Mouse (Mus musculus) forebrain, embryonic 13.5 days (tissue): Measurements from ENCODE around the gene Etl4. TPM values are rescaled to one million over a fixed set of nuclear protein-coding genes. Genes with fewer than 3 reads are reported as not detected.
"Not testable (repeated sequence)": the region's sequence is repeated elsewhere in the genome, so short reads cannot be mapped to it uniquely, and the experiment has no call there.

ENCODE experiments used
- ATAC-seq: fragments of 200-750 bp; cut with Nextera tagmentation; 2 replicates; pipeline ENCODE4 v1.8.0; 2017
- H3K27ac ChIP-seq: fragments of 300-500 bp; sonication (generic); 2 replicates; pipeline ENCODE4 v1.5.1; 2015; ENCODE audit warnings: inconsistent platforms, mild to moderate bottlenecking, moderate library complexity
- H3K27me3 ChIP-seq: fragments of 300-500 bp; sonication (generic); 2 replicates; pipeline ENCODE4 v1.6.1; 2015; ENCODE audit warnings: mild to moderate bottlenecking, inconsistent platforms
- H3K36me3 ChIP-seq: fragments of 300-500 bp; sonication (generic); 2 replicates; pipeline ENCODE4 v1.6.1; 2015; ENCODE audit warnings: mild to moderate bottlenecking, inconsistent platforms; ENCODE audit not compliant: poor library complexity, severe bottlenecking
- H3K4me1 ChIP-seq: fragments of 300-500 bp; sonication (generic); 2 replicates; pipeline ENCODE4 v1.6.1; 2015; ENCODE audit warnings: inconsistent platforms
- H3K4me2 ChIP-seq: fragments of 300-500 bp; sonication (generic); 2 replicates; pipeline ENCODE4 v1.6.1; 2015; ENCODE audit warnings: inconsistent platforms, mild to moderate bottlenecking, moderate library complexity
- H3K4me3 ChIP-seq: fragments of 300-500 bp; sonication (generic); 2 replicates; pipeline ENCODE4 v1.5.1; 2015; ENCODE audit warnings: mild to moderate bottlenecking, inconsistent platforms
- H3K9ac ChIP-seq: fragments of 300-500 bp; sonication (generic); 2 replicates; pipeline ENCODE4 v1.6.1; 2015; ENCODE audit warnings: mild to moderate bottlenecking, inconsistent platforms
- H3K9me3 ChIP-seq: fragments of 300-500 bp; sonication (generic); replicated peaks from 2 replicates; pipeline ENCODE4 v1.6.1; 2016; ENCODE audit warnings: inconsistent platforms
- WGBS: fragments of 180-500 bp; shearing (Covaris S2); methylation state at CpG from one replicate; pipeline ENCODE4 v1.1.7; 2015; 5-methylcytosine and 5-hydroxymethylcytosine counted together
- polyA plus RNA-seq: library from polyadenylated mRNA; unstranded; fragments of >200 nt; fragmentation: Nextera tagmentation; extraction: Ambion mirVana; gene quantifications from 2 replicates; pipeline ENCODE4 v1.2.1, GENCODE M21; 2015

The Etl4 gene
- polyA plus RNA-seq, 1 experiment from 2014 or later = 24.6 TPM

- Histone ChIP-seq H3K36me3 (no peaks in the 10 kb centered on the region), H3K9me3 (no peaks in the 10 kb centered on the region), H3K27me3 (no peaks in the 10 kb centered on the region), H3K9ac (no peak overlapping the region), H3K4me1 (peaks cover 21% of the 10 kb centered on the region), H3K4me2 (no peak overlapping the region), H3K4me3 (no peak overlapping the region), H3K27ac (no peak overlapping the region)
- WGBS = 27% methylated on average over 9 of the region's 9 CpGs
- ATAC-seq = no peak
Observed at GRCm38 (mm10) chr2:20654598-20655340, 745.2 kb downstream of the Etl4 start.

DNA sequence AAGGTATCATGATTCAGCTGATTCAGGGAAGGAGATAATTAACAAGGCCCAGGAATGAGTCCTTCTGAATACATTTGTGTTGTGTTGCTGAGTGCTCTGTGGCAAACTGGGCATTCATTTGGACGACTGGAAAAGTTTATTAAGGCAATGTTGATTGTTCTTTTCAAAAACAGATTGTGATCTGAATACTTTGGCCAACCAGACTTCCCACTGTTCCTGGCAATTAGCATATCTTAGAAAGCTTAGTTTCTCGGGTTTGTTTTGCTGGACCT is 745.7 kb downstream of the Etl4 start:
- no peak overlapping the region for H3K9ac ChIP-seq
- H3K27me3 ChIP-seq = no peaks in the 10 kb centered on the region
- H3K4me1 ChIP-seq = peaks cover 16% of the 10 kb centered on the region
- ATAC-seq = no peak
- H3K9me3 ChIP-seq = no peaks in the 10 kb centered on the region
- H3K27ac ChIP-seq = no peak overlapping the region
- H3K36me3 ChIP-seq = no peaks in the 10 kb centered on the region
- WGBS = 8% methylated on average over 2 of the region's 2 CpGs
- H3K4me2 ChIP-seq = no peak overlapping the region
- H3K4me3 ChIP-seq = no peak overlapping the region

DNA sequence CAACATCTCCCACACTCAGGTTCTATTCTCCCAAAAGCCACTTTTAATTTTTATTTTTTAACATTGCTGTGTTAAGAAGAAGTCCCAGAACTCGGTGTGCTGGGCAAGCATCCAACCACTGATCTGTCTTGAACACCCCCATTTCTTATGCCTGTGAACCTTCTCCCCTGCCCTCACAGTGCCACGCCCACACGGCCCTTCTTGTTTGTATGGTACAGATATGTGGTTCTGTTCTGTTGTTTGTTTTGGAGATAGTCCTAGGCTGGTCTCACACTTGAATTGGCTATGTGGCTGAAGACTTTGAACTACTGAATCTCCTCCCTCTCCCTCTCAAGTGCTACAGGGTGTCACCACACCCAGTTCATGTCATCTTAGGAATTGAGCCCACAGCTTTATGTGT is 748.3 kb downstream of the Etl4 start:
- Histone ChIP-seq H3K4me1 (peaks cover 10% of the 10 kb centered on the region), H3K27me3 (no peaks in the 10 kb centered on the region), H3K9me3 (no peaks in the 10 kb centered on the region), H3K36me3 (no peaks in the 10 kb centered on the region), H3K4me2 (no peak overlapping the region), H3K9ac (no peak overlapping the region), H3K27ac (no peak overlapping the region), H3K4me3 (no peak overlapping the region)
- no peak for ATAC-seq
- 90% methylated on average over 3 of the region's 3 CpGs for WGBS

DNA sequence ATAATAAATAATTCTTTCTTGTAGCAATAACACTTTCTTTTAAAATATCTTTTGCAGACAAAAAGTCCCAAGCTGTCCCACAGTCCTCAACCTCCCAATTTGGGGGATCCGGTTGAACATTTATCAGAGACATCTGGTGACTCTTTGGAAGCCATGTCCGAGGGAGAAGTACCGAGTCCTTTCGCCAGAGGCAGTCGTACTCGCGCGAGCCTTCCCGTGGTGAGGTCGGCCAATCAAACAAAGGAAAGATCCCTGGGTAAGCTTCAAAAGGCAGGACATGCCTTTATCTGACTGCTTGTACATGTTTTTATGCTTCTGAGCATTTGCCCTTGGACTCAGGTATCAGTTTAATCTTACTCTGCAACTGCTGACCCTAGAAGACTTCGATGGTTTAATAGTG is 752.3 kb downstream of the Etl4 start:
- no peak for ATAC-seq
- no peaks in the 10 kb centered on the region; the same call in 1 of the 2 replicates for H3K4me1 ChIP-seq
- no peaks in the 10 kb centered on the region for H3K36me3 ChIP-seq
- no peak overlapping the region for H3K4me3 ChIP-seq
- H3K4me2 ChIP-seq = no peak overlapping the region
- WGBS = 91% methylated on average over 11 of the region's 11 CpGs
- H3K27me3 ChIP-seq = no peaks in the 10 kb centered on the region
- no peaks in the 10 kb centered on the region for H3K9me3 ChIP-seq
- H3K27ac ChIP-seq = no peak overlapping the region
- H3K9ac ChIP-seq = no peak overlapping the region

DNA sequence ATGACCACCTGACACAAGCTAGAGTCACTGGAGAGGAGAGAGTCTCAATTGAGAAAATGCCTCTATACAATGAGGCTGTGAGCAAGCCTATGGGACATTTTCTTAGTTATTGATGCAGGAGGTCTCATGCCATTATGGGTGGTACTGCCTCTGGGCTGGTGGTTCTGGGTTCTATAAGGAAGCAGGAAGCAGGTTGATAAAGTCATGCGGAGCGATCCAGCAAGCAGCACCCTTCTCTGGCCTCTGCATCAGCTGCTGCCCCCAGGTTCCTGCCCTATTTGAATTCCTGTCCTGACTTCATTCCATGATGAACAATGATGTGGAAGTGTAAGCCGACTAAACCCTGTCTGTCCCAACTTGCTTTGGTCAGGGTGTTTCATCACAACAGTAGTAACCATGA is 753.1 kb downstream of the Etl4 start:
- no peaks in the 10 kb centered on the region for H3K36me3 ChIP-seq
- no peaks in the 10 kb centered on the region for H3K27me3 ChIP-seq
- no peak overlapping the region for H3K9ac ChIP-seq
- no peak overlapping the region for H3K27ac ChIP-seq
- no peak overlapping the region for H3K4me2 ChIP-seq
- H3K4me1 ChIP-seq = no peaks in the 10 kb centered on the region; the same call in 1 of the 2 replicates
- ATAC-seq = no peak
- H3K9me3 ChIP-seq = no peaks in the 10 kb centered on the region
- no peak overlapping the region for H3K4me3 ChIP-seq
- 85% methylated on average over 3 of the region's 3 CpGs for WGBS

- Histone ChIP-seq H3K4me3 (no peak overlapping the region), H3K9ac (no peak overlapping the region), H3K4me1 (no peaks in the 10 kb centered on the region; the same call in 1 of the 2 replicates), H3K36me3 (no peaks in the 10 kb centered on the region), H3K27me3 (no peaks in the 10 kb centered on the region), H3K9me3 (no peaks in the 10 kb centered on the region), H3K27ac (no peak overlapping the region), H3K4me2 (no peak overlapping the region)
- 7% methylated on average over 4 of the region's 5 CpGs for WGBS
- no peak for ATAC-seq
Observed at GRCm38 (mm10) chr2:20665309-20665971, 755.9 kb downstream of the Etl4 start.

DNA sequence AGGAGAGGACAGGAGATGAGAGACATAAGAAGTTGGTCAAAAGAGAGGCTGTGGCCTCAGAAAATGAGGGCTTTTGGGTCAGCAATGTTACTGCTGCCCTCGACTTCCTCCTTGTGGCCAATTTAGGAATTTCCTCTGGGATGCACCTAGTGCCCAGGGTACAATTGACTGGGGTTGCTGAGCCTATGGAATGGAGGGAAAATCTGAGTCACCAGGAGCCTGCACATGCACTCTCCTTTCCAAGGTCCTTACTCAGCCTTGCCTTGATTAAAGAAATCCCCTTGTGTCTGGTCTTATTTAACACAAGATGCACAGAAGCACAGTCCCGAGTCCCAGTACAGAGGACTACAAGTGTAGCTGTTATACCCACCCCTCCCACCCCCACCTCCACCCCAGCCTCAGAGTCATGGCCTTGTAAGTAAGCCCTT is 756.5 kb downstream of the Etl4 start:
- Histone ChIP-seq H3K4me3 (no peak overlapping the region), H3K36me3 (no peaks in the 10 kb centered on the region), H3K27ac (no peak overlapping the region), H3K27me3 (no peaks in the 10 kb centered on the region), H3K9ac (no peak overlapping the region), H3K9me3 (no peaks in the 10 kb centered on the region), H3K4me1 (no peaks in the 10 kb centered on the region; the same call in 1 of the 2 replicates), H3K4me2 (no peak overlapping the region)
- 42% methylated on average over 2 of the region's 2 CpGs for WGBS
- ATAC-seq = peak; percentile 72

DNA sequence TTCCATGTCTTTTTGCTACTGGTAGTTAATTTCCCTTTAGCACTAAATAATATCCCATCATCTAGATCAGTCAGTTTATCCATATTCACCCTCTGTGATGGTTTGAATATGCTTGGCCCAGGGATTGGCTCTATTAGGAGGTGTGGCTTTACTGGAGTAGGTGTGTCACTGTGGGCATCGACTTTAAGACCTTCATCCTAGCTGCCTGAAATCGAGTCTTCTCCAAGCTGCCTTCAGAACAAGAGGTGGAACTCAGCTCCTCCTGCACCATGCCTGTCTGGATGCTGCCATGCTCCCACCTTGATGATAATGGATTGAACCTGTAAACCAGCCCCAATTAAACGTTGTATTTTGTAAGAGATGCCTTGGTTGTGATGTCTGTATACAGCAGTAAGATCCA is 758.3 kb downstream of the Etl4 start:
- Histone ChIP-seq H3K4me1 (no peaks in the 10 kb centered on the region; the same call in 1 of the 2 replicates), H3K27me3 (no peaks in the 10 kb centered on the region), H3K36me3 (no peaks in the 10 kb centered on the region), H3K4me3 (no peak overlapping the region), H3K9me3 (no peaks in the 10 kb centered on the region), H3K4me2 (no peak overlapping the region), H3K27ac (no peak overlapping the region), H3K9ac (no peak overlapping the region)
- WGBS = 87% methylated on average over 3 of the region's 3 CpGs
- ATAC-seq = no peak

DNA sequence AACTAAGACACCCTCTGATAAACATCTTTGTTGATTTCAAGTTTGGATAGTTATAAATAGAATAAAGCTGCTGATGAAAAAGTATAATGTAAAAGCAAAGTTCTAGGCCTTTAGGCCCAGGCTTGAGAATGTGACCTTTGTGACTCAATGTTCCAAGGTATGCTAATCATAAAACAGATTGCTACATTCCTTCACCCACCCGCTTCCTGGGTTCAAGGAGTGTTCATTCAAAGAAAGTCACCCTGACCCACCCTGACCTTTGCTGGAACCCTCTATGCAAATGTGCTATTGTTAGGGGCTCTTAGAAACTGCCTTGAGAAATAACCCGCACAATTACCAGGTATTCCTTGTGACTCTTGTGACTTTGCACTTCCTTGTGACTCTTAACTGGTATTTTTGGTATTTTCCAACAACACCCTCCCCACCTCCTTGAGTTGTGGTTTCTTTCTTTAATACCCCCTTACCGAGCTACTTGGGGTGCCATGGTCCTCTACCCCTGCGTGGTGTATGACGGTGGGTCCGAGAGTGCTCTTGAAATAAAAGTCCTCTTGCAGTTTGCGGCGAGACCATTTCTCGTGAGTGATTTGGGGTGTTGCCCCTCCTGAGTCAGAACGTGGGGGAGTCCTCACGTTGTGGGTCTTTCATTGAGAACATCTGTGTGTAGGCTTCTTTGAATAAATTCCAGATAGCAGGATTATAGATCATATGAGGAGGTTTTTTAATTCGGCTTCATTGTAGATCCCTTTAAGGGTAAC is 758.9 kb downstream of the Etl4 start:
- not testable (repeated sequence) for H3K27ac ChIP-seq, H3K36me3 ChIP-seq, H3K4me2 ChIP-seq, H3K9ac ChIP-seq, H3K27me3 ChIP-seq, ATAC-seq, H3K4me3 ChIP-seq, H3K9me3 ChIP-seq, H3K4me1 ChIP-seq
- 84% methylated on average over 12 of the region's 12 CpGs for WGBS

DNA sequence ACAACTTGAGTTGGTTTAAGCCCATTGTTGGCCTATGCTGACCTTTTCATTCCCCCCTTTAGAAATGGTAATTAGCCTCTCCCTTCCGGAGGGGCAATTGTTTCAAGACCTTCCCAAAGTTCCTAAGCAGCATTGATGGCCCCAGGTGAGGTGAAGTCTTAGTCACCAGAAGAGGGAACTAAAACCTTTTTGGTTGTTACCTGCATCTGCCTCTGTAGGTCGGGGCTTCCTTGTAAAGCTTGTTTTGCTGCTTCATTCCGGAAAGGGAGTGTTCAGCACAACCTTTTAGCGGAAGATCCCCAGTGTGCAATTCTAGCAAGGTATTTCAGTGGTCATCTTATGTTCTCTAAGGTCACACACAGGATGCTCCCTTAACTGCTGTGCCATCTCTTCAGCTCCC is 759.8 kb downstream of the Etl4 start:
- H3K4me2 ChIP-seq = no peak overlapping the region
- 60% methylated on average over 4 of the region's 4 CpGs for WGBS
- H3K9ac ChIP-seq = no peak overlapping the region
- H3K27me3 ChIP-seq = no peaks in the 10 kb centered on the region
- ATAC-seq = no peak
- H3K27ac ChIP-seq = no peak overlapping the region
- H3K9me3 ChIP-seq = no peaks in the 10 kb centered on the region
- no peaks in the 10 kb centered on the region; the same call in 1 of the 2 replicates for H3K4me1 ChIP-seq
- no peaks in the 10 kb centered on the region for H3K36me3 ChIP-seq
- H3K4me3 ChIP-seq = no peak overlapping the region

DNA sequence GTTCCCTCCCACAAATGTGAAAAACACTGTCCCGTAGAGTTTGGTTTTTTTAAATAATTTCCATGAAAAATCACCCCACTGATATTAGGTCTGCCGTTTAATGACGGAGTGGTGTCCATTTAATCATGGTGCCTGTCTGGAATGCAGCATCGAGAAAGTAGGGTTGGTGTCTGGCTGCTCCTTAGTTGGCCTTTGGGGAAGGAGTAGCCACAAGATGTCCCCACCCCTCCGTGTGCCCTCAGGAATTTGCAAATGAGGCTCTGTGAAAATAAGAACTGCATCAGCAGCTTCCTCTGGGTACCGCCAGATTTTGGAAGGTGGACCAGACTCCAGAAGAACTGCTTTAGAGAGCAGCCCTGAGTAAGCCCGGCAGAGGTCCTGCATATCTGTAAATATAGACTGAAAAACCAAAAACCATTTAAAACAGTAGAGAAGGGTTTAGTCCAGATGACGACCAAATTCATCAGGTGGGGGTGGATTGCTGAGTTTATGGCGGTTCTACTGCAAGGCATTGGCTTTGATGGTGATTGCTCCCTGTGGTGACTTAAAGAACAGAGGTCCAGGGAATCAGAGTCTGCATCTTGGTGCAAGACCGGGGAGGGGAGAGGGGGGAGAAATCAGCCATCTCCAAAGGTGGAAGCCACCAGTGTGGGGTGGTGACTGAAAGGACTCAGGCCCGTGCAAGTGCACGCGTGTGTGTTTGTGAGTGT is 762.1 kb downstream of the Etl4 start:
- Histone ChIP-seq H3K9ac (no peak overlapping the region), H3K9me3 (no peaks in the 10 kb centered on the region), H3K36me3 (no peaks in the 10 kb centered on the region), H3K27me3 (no peaks in the 10 kb centered on the region), H3K4me3 (no peak overlapping the region), H3K4me1 (no peaks in the 10 kb centered on the region), H3K4me2 (no peak overlapping the region), H3K27ac (no peak overlapping the region)
- ATAC-seq = no peak
- 70% methylated on average over 13 of the region's 13 CpGs for WGBS

- Histone ChIP-seq H3K9me3 (no peaks in the 10 kb centered on the region), H3K4me2 (no peak overlapping the region), H3K27ac (no peak overlapping the region), H3K9ac (no peak overlapping the region), H3K27me3 (no peaks in the 10 kb centered on the region), H3K36me3 (no peaks in the 10 kb centered on the region), H3K4me1 (no peaks in the 10 kb centered on the region), H3K4me3 (no peak overlapping the region)
- ATAC-seq = no peak
- WGBS = 93% methylated on average over 7 of the region's 7 CpGs
Observed at GRCm38 (mm10) chr2:20672281-20672680, 762.7 kb downstream of the Etl4 start.
